Mouse (Mus musculus): ENCODE results near the gene Kdm6b. TPM values are rescaled to one million over a fixed set of nuclear protein-coding genes. Genes with fewer than 3 reads are reported as not detected.

Gene Kdm6b
- polyA plus RNA-seq, 2 experiments = 1.4 to 2.9 TPM

GRCm38 (mm10) chr11:69373223-69373965, 40.1 kb downstream of the Kdm6b start:
- Histone ChIP-seq H3K4me3 (ENCODE audit: insufficient read depth in 1 of 2, low read depth in 2 of 2, low read length in 2 of 2) (peak overlapping the region; percentile 51 to 64), H3K4me2 (ENCODE audit: low read depth) (peak overlapping the region; percentile 77)

GRCm38 (mm10) chr11:69372780-69373170, 40.7 kb downstream of the Kdm6b start:
- Histone ChIP-seq H3K4me3 (ENCODE audit: insufficient read depth in 1 of 2, low read depth in 2 of 2, low read length in 2 of 2) (peak overlapping the region; percentile 51 to 64; a peak in 3 of 4 replicates), H3K4me2 (ENCODE audit: low read depth) (peak overlapping the region; percentile 77), H3K9ac (replicated peaks) (peak overlapping the region; percentile 44), H3K27ac (peak overlapping the region; percentile 94), H3K9me3 (ENCODE audit: control insufficient read depth, low read length) (no peaks in the 10 kb centered on the region), H3K36me3 (replicated peaks; ENCODE audit: control insufficient read depth, insufficient read depth, low read depth) (no peaks in the 10 kb centered on the region), H3K4me1 (replicated peaks; ENCODE audit: control insufficient read depth in 2 of 2, insufficient read depth in 2 of 2, low read length in 1 of 2) (peaks cover 41 to 45% of the 10 kb centered on the region in 2 experiments), H3K27me3 (ENCODE audit: control insufficient read depth, insufficient read depth, low read length) (peaks cover 18% of the 10 kb centered on the region)
- DNase-seq (ENCODE audit: low read depth in 3 of 3, low spot score in 3 of 3) (no peak), ATAC-seq (ENCODE audit: insufficient read depth) (peak; percentile 8)
- 47% methylated on average over 3 of the region's 3 CpGs for WGBS (ENCODE audit: insufficient replicate concordance)
- TF ChIP-seq EP300 (IDR thresholded peaks at IDR 0.05; ENCODE audit: low read depth) = no peak
- TF ChIP-seq CTCF (IDR thresholded peaks at IDR 0.05; ENCODE audit: low read depth) = peak; percentile 78

More at GRCm38 (mm10) chr11:69373223-69373965, 40.1 kb downstream of the Kdm6b start:
- DNase-seq (ENCODE audit: low read depth in 3 of 3, low spot score in 3 of 3) = peak; percentile 65 to 75 (median 71)
- TF ChIP-seq EP300 (IDR thresholded peaks at IDR 0.05; ENCODE audit: low read depth) (peak; percentile 66), CTCF (IDR thresholded peaks at IDR 0.05; ENCODE audit: low read depth) (no peak)
- WGBS (ENCODE audit: insufficient replicate concordance) = 48% methylated on average over 16 of the region's 16 CpGs
- H3K4me1 ChIP-seq (replicated peaks; ENCODE audit: control insufficient read depth in 2 of 2, insufficient read depth in 2 of 2, low read length in 1 of 2) = peaks cover 41 to 42% of the 10 kb centered on the region in 2 experiments
- H3K9me3 ChIP-seq (ENCODE audit: control insufficient read depth, low read length) = no peaks in the 10 kb centered on the region
- H3K27me3 ChIP-seq (ENCODE audit: control insufficient read depth, insufficient read depth, low read length) = peaks cover 12% of the 10 kb centered on the region
- H3K9ac ChIP-seq (replicated peaks) = peak overlapping the region; percentile 71
- H3K36me3 ChIP-seq (replicated peaks; ENCODE audit: control insufficient read depth, insufficient read depth, low read depth) = no peaks in the 10 kb centered on the region
- ATAC-seq (ENCODE audit: insufficient read depth) = peak; percentile 94
- peak overlapping the region; percentile 94 for H3K27ac ChIP-seq

- peaks cover 23% of the 10 kb centered on the region for H3K27me3 ChIP-seq (ENCODE audit: control insufficient read depth, insufficient read depth, low read length)
- DNase-seq (ENCODE audit: low read depth in 3 of 3, low spot score in 3 of 3) (no peak), ATAC-seq (ENCODE audit: insufficient read depth) (peak; percentile 15; the same call in 1 of the 2 replicates)
- H3K4me1 ChIP-seq (replicated peaks; ENCODE audit: control insufficient read depth in 2 of 2, insufficient read depth in 2 of 2, low read length in 1 of 2) = peaks cover 46 to 48% of the 10 kb centered on the region in 2 experiments
- H3K9me3 ChIP-seq (ENCODE audit: control insufficient read depth, low read length) = no peaks in the 10 kb centered on the region
- peak overlapping the region in 1 of 2 experiments; percentile 51; a peak in 2 of 4 replicates for H3K4me3 ChIP-seq (ENCODE audit: insufficient read depth in 1 of 2, low read depth in 2 of 2, low read length in 2 of 2)
- WGBS (ENCODE audit: insufficient replicate concordance) = 33% methylated on average over 12 of the region's 12 CpGs
- H3K36me3 ChIP-seq (replicated peaks; ENCODE audit: control insufficient read depth, insufficient read depth, low read depth) = no peaks in the 10 kb centered on the region
- H3K4me2 ChIP-seq (ENCODE audit: low read depth) = peak overlapping the region; percentile 77
- TF ChIP-seq EP300 (IDR thresholded peaks at IDR 0.05; ENCODE audit: low read depth) (no peak), CTCF (IDR thresholded peaks at IDR 0.05; ENCODE audit: low read depth) (no peak)
- H3K9ac ChIP-seq (replicated peaks) = peak overlapping the region; percentile 44
- peak overlapping the region; percentile 94 for H3K27ac ChIP-seq
These were observed 41.3 kb downstream of the Kdm6b start for GRCm38 (mm10) chr11:69372056-69372779.

GRCm38 (mm10) chr11:69371601-69372000, 41.9 kb downstream of the Kdm6b start:
- Histone ChIP-seq H3K4me1 (replicated peaks; ENCODE audit: control insufficient read depth in 2 of 2, insufficient read depth in 2 of 2, low read length in 1 of 2) (peaks cover 47 to 53% of the 10 kb centered on the region in 2 experiments), H3K9ac (replicated peaks) (no peak overlapping the region; the same call in 1 of the 2 replicates), H3K36me3 (replicated peaks; ENCODE audit: control insufficient read depth, insufficient read depth, low read depth) (no peaks in the 10 kb centered on the region), H3K4me3 (ENCODE audit: insufficient read depth in 1 of 2, low read depth in 2 of 2, low read length in 2 of 2) (no peak overlapping the region), H3K27me3 (ENCODE audit: control insufficient read depth, insufficient read depth, low read length) (peaks cover 29% of the 10 kb centered on the region), H3K9me3 (ENCODE audit: control insufficient read depth, low read length) (no peaks in the 10 kb centered on the region), H3K4me2 (ENCODE audit: low read depth) (peak overlapping the region; percentile 11; the same call in 1 of the 2 replicates), H3K27ac (peak overlapping the region; percentile 94)
- ATAC-seq (ENCODE audit: insufficient read depth) = no peak
- WGBS (ENCODE audit: insufficient replicate concordance) = 70% methylated on average over 12 of the region's 12 CpGs
- TF ChIP-seq CTCF (IDR thresholded peaks at IDR 0.05; ENCODE audit: low read depth) = no peak
- TF ChIP-seq EP300 (IDR thresholded peaks at IDR 0.05; ENCODE audit: low read depth) = no peak
- no peak for DNase-seq (ENCODE audit: low read depth in 3 of 3, low spot score in 3 of 3)

DNA sequence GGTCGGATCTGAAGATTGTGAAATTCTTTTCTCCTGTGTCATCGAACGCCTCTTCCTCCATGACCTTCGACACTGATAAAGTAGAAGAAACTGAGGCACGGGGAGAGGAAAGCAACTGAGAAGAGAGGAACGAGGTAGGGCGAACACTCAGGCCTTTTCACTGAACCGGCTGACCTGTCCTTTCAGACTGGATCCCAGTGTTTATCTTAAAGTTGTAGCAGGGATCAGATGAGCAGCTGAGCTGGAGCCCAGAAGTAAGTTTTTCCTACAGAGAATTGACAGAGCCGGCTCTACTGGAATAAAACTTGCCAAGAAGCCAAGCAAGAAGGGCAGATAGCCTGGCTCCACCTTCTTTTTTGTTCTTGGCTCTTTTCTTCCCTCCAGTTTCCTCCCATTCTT, 42.7 kb downstream of the Kdm6b start:
- Histone ChIP-seq H3K9me3 (ENCODE audit: control insufficient read depth, low read length) (no peaks in the 10 kb centered on the region), H3K27ac (peak overlapping the region; percentile 6; the same call in 1 of the 2 replicates), H3K4me1 (replicated peaks; ENCODE audit: control insufficient read depth in 2 of 2, insufficient read depth in 2 of 2, low read length in 1 of 2) (peaks cover 47 to 58% of the 10 kb centered on the region in 2 experiments), H3K4me3 (ENCODE audit: insufficient read depth in 1 of 2, low read depth in 2 of 2, low read length in 2 of 2) (no peak overlapping the region), H3K36me3 (replicated peaks; ENCODE audit: control insufficient read depth, insufficient read depth, low read depth) (no peaks in the 10 kb centered on the region), H3K27me3 (ENCODE audit: control insufficient read depth, insufficient read depth, low read length) (peaks cover 34% of the 10 kb centered on the region), H3K9ac (replicated peaks) (no peak overlapping the region), H3K4me2 (ENCODE audit: low read depth) (peak overlapping the region; percentile 32; the same call in 1 of the 2 replicates)
- ATAC-seq (ENCODE audit: insufficient read depth) = no peak
- DNase-seq (ENCODE audit: low read depth in 3 of 3, low spot score in 3 of 3) = no peak
- TF ChIP-seq CTCF (IDR thresholded peaks at IDR 0.05; ENCODE audit: low read depth) (no peak), EP300 (IDR thresholded peaks at IDR 0.05; ENCODE audit: low read depth) (no peak)
- 36% methylated on average over 9 of the region's 9 CpGs for WGBS (ENCODE audit: insufficient replicate concordance)
